Mouse (Mus musculus): ENCODE results near the gene Fxr2.
"Not testable (repeated sequence)": the region's sequence is repeated elsewhere in the genome, so short reads cannot be mapped to it uniquely, and the experiment has no call there.

DNA sequence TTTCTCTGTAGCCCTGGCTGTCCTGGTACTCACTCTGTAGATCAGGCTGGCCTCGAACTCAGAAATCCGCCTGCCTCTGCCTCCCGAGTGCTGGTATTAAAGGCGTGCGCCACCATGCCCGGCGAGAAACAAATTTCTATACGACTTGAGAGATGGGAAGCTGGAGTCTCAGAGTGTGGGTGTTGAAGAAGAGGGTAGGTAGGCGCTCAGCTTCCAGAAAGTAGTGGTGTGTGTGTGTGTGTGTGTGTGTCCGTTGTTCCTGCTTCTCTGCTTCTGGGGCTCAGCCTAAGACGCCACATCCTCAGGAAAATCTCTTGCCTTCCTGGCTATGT is 18.6 kb upstream of the Fxr2 start:
- TF ChIP-seq GATA1, TAL1 (IDR thresholded peaks at IDR 0.05; ENCODE audit: low read length): not testable (repeated sequence)
